Mouse (Mus musculus) G1E (cell line): ENCODE measurements around the gene Tspan8.

Experiments used
- CTCF ChIP-seq: IDR thresholded peaks from 2 replicates; pipeline ENCODE4 v1.5.1; 2012; ENCODE audit warnings: low read depth, low read length, inconsistent platforms, mixed read lengths
- GATA1 ChIP-seq: IDR thresholded peaks from 2 replicates; pipeline ENCODE4 v1.6.1; 2012; ENCODE audit warnings: borderline replicate concordance, low read length, inconsistent platforms, mixed read lengths
- GATA2 ChIP-seq: IDR thresholded peaks from 2 replicates; pipeline ENCODE4 v1.6.1; 2012; ENCODE audit warnings: low read depth, low read length, inconsistent platforms, borderline replicate concordance
- TAL1 ChIP-seq: conservative IDR thresholded peaks from 2 replicates; pipeline ENCODE4 v1.6.1; 2012; ENCODE audit warnings: low read depth, low read length, inconsistent platforms, mixed read lengths

DNA sequence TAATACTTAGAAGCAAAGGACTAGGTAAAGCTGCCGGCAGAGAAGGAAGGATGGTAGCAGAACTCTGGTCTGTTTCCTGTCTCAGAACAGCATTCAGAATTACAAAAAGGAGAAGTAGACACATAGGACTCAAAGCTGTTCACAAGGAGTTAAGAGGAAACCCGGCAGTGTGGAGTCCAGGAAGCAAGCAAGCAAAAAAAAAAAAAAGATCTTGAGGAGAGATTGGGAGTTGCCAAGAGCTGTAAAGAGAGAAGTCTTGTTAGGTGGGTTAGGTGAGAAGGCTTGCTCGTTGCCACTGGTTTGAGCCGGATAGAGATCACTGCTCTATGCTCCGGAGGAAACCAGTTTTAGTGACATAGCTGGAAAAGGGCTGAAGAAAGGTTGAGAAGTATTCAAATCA lies 10.6 kb upstream of the Tspan8 start:
- TF ChIP-seq CTCF (no peak), GATA1 (no peak), TAL1 (no peak), GATA2 (no peak)
